10 mouse cellular contexts compared by ENCODE assay signal in the genomic region with DNA sequence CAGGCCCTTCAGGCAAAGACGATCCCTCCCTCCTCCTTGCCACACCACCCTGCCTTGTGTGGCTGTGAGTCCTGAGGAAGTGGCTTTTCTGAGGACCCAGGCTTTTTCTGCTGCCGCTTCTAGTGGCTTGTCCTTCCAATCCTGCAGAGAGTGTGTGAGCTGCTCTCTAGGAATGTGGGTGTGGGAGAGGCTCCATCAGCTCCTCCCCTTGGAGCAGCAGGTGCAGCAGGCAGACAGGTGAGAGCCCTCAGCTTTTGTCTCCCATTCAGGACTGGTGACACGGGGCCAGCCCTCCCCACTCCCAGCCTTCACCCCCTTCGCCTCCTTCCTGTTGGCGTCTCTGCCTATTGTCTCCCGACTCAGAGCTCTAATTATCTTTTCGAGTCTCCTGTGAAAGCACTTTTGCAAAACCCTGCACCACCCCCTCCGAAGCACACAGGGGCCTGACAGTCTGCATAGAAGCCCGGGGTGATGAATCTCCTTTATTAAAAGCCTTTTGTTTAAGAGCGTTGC.
DNase-seq lines count a peak whose midpoint lies in the region; ATAC-seq and TF ChIP-seq lines count a peak whose summit lies in the region.
"Had no signal": no experiment of that assay in that cellular context is flagged by ENCODE, and none has a peak within 500 bp of the region (broad histone marks: within the 10 kb centered on the region; RNA-seq: fewer than 3 reads in every experiment).

No protein-coding gene starts in this region.

- peak; percentile 83 for ATAC-seq in forebrain, embryonic 16.5 days
- ATAC-seq in midbrain, embryonic 16.5 days = peak; percentile 83

- H3K4me2 ChIP-seq in forebrain, embryonic 16.5 days (ENCODE audit: low read length) = peak overlapping the region; percentile 45
- H3K4me2 ChIP-seq in midbrain, embryonic 16.5 days (ENCODE audit: low read length) = peak overlapping the region; percentile 44
- H3K4me2 ChIP-seq: heart, embryonic 15.5 days had no signal

- no peaks in the 10 kb centered on the region for H3K9me3 ChIP-seq in forebrain, embryonic 16.5 days (ENCODE audit: control insufficient read depth, low read length)
- no peaks in the 10 kb centered on the region for H3K9me3 ChIP-seq in midbrain, embryonic 16.5 days (replicated peaks; ENCODE audit: control insufficient read depth, low read length, poor library complexity, severe bottlenecking)
- H3K9me3 ChIP-seq: heart, embryonic 15.5 days had no signal

- H3K27me3 ChIP-seq in forebrain, embryonic 16.5 days (replicated peaks; ENCODE audit: control insufficient read depth, insufficient read depth, low read length) = no peaks in the 10 kb centered on the region
- no peaks in the 10 kb centered on the region for H3K27me3 ChIP-seq in midbrain, embryonic 16.5 days (ENCODE audit: control insufficient read depth, insufficient read depth, low read depth, low read length)

- no peak overlapping the region for H3K4me3 ChIP-seq in forebrain, embryonic 16.5 days (replicated peaks; ENCODE audit: low read length)
- no peak overlapping the region for H3K4me3 ChIP-seq in midbrain, embryonic 16.5 days (ENCODE audit: low read depth, low read length)
- no peak overlapping the region for H3K4me3 ChIP-seq in gastrocnemius, adult 2 months
- H3K4me3 ChIP-seq: heart, embryonic 15.5 days had no signal

- intact Hi-C loops in gastrocnemius, adult 2 months (cut with DNase I) = no loop called here

- H3K36me3 ChIP-seq in forebrain, embryonic 16.5 days (ENCODE audit: control insufficient read depth, insufficient read depth) = no peaks in the 10 kb centered on the region
- H3K36me3 ChIP-seq in midbrain, embryonic 16.5 days (ENCODE audit: control insufficient read depth, insufficient read depth, low read length) = no peaks in the 10 kb centered on the region
- H3K36me3 ChIP-seq: heart, embryonic 15.5 days had no signal

- DNase-seq in frontal cortex, adult 2 months (ENCODE audit: extremely low spot score in 1 of 2, low spot score in 1 of 2) = peak; percentile 19 to 35
- no peak for DNase-seq in frontal cortex, postnatal 25 days (ENCODE audit: low spot score in 2 of 2)
- DNase-seq in ZHBTc4 (ENCODE audit: low read depth, low spot score) (peak; percentile 40), adipocyte (ENCODE audit: low spot score) (no peak)
- DNase-seq in gastrocnemius, adult 2 months = no peak
- no peak for DNase-seq in urinary bladder, postnatal 10 days (ENCODE audit: low spot score)

- no peak for TF ChIP-seq CTCF in gastrocnemius, adult 2 months (IDR thresholded peaks at IDR 0.05)

- H3K4me1 ChIP-seq in forebrain, embryonic 16.5 days (replicated peaks; ENCODE audit: control insufficient read depth, insufficient read depth, low read length) = peaks cover 20% of the 10 kb centered on the region
- H3K4me1 ChIP-seq in midbrain, embryonic 16.5 days (ENCODE audit: control insufficient read depth, insufficient read depth, low read length) = peaks cover 11% of the 10 kb centered on the region
- H3K4me1 ChIP-seq: heart, embryonic 15.5 days had no signal

- H3K27ac ChIP-seq in forebrain, embryonic 16.5 days (ENCODE audit: low read length) = peak overlapping the region; percentile 68
- peak overlapping the region; percentile 59 for H3K27ac ChIP-seq in midbrain, embryonic 16.5 days (ENCODE audit: low read length)
- no peak overlapping the region for H3K27ac ChIP-seq in gastrocnemius, adult 2 months
- H3K27ac ChIP-seq: heart, embryonic 15.5 days; macrophage had no signal

- under 1% methylated on average over 10 of the region's 10 CpGs for WGBS in forebrain, embryonic 16.5 days
- 1% methylated on average over 10 of the region's 10 CpGs for WGBS in midbrain, embryonic 16.5 days

- H3K9ac ChIP-seq in forebrain, embryonic 16.5 days (replicated peaks; ENCODE audit: low read depth, low read length) = peak overlapping the region; percentile 24; the same call in 1 of the 2 replicates
- H3K9ac ChIP-seq in midbrain, embryonic 16.5 days (ENCODE audit: low read depth, low read length) = peak overlapping the region; percentile 52; the same call in 1 of the 2 replicates
- H3K9ac ChIP-seq: heart, embryonic 15.5 days had no signal

Comparison
In these comparisons a context has a peak if more than half of its experiments do, and no peak if none do; other contexts are left out.
1. DNase-seq: peak in frontal cortex, adult 2 months (2 of 2) and ZHBTc4 (single experiment); none in frontal cortex, postnatal 25 days (0 of 2), adipocyte (single experiment), gastrocnemius, adult 2 months (single experiment) and urinary bladder, postnatal 10 days (single experiment).